Mouse (Mus musculus): ENCODE results near the gene Ldhb. TPM values are rescaled to one million over a fixed set of nuclear protein-coding genes. Genes with fewer than 3 reads are reported as not detected.
"Not testable (repeated sequence)": the region's sequence is repeated elsewhere in the genome, so short reads cannot be mapped to it uniquely, and the experiment has no call there.

The Ldhb gene
- total RNA-seq, 2 experiments from 2014 or later: 2,735 to 2,880 TPM

DNA sequence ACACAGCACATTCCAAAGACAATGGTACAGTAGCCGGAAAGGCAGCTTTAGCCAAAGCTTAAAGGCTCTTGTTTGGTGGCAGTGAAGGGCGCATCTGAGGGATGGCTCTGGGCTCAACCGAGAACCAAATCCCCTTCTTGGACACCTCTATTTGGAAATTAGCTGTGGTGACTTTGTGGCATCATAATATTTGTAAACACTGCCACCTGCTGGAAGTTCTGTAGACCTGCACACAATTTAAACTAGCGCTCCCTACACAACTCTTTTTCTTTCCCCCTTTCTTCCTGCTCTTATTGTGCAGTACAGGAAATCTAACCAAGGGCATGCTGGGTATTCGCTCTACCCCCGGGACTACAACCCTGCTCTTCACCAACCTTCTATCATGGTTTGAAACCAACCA, 11.4 kb upstream of the Ldhb start:
- intact Hi-C loops (cut with DNase I): loop anchor here (2.0 to 5.0 kb wide), 3 partner anchors 42 to 172 kb away; partner anchors contain the start of gene Pyroxd1
- DNase-seq: no peak

DNA sequence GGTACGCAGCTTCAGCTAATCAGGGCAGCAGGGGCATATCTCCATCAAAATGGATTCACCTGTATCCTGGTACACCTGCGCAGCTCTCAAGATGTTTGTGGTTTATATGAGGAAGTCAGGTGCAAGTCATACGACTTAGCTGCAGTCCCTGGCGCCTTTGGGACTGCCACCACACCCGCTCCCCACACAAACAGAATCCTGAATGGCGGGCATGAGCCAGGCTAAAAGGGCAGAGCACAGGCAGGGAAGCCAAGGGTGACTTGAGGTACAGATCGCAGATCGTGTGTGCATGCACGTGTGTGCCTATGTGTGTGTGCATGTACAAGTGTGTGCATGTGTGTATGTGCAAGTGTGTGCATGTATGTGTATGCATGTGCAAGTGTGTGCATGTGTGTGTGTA, 7.6 kb upstream of the Ldhb start:
- DNase-seq: not testable (repeated sequence)
- intact Hi-C loops (cut with DNase I): loop anchor here (5.0 kb wide), 1 partner anchor 168 kb away; the partner anchor contains the start of gene Pyroxd1

DNA sequence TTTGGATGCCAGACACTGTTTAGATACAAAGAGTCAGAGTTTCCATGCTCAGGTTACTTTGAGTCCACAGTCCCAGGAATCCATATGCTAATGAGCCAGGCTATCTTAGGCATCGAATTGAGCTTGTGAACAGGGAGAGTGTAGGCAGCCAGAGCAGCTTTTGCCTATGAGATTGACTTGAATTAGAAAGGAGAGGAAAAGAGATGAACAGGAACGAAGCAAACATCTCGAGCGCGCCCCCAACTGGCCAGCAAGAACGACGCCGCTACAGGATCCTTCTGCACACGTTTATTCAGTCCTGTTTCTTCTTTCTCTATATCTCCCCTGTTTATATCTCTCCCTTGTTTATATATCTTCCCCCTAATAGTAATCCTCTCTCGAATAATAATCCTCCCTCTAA, 7.2 kb upstream of the Ldhb start:
- DNase-seq: peak in 1 of 2 experiments; percentile 59
- intact Hi-C loops (cut with DNase I): loop anchor here (5.0 kb wide), 2 partner anchors 128 to 168 kb away; partner anchors contain the start of genes Golt1b, Pyroxd1 and Recql

DNA sequence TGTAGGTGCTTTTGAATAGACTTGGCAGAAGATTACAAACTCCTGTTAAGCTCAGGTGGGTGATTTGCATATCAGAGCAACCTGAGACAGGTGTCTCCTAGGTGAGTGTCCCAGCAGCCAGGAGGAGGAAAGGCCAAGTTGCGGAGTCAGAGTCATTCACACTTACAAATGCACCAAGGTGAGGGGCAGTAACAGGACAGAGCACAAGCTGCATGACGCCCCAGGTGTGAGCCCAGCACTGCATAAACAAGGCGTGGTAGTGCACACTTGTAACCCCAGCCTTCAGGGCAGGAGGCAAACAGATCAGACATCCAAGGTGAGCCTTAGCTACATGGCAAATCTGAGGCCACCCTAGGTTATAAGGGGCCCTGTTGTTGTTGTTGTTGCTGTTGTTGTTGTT, 5.1 kb upstream of the Ldhb start:
- no peak for DNase-seq
- intact Hi-C loops (cut with DNase I): loop anchor here (5.0 kb wide), 1 partner anchor 126 kb away; the partner anchor contains the start of genes Golt1b and Recql

DNA sequence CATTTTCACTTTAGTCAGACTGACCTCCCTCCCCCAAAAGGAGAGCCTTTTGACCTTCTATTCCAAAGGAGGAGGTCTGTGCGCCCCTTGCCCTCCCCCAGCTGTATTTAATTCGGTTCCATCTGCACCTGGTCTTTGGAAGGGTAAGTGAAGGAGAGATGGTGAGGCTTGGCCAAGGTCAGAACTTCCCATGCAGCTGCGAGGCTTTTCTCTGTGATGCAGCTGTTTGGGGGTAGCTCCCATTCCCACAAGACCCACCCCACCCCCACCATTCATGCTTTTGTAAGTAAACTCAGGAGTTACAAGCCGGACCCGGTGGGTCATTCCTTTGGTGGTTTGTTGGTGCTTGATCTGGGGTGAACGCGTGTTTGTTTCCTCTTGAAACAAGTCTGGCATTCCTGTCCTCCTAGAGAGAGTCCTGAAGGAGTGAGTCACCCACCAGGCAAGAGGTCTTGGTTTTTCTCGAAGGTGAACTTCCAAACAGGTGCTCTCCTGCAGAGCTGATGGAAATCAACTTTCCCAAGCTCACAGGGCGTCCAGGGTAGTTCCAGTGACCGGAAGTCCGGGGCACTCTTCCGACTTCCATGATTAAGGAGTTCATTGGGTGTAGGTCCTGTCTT, 3.9 kb upstream of the Ldhb start:
- DNase-seq: no peak
- intact Hi-C loops (cut with DNase I): loop anchor here (5.0 kb wide), 1 partner anchor 124 kb away; the partner anchor contains the start of genes Golt1b and Recql

DNA sequence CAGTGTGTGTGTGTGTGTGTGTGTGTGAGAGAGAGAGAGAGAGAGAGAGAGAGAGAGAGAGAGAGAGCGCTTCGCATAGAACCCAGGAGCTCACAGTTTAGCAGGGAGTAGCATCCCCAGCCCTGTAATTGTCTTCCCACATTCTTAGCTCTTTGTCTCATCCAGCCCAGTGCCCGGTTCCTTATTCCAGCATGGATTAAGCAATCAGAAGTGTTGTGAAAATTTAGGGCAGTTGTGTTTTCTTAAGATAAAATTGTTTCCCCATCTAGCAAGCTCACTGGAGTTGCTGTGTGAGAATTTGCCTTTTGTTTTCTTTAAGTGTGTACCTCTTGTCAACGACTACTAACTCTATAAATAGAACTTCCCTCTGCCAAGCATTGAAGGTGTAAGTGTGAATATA, 906 bp upstream of the Ldhb start:
- DNase-seq: no peak
- intact Hi-C loops (cut with DNase I): no loop called here

DNA sequence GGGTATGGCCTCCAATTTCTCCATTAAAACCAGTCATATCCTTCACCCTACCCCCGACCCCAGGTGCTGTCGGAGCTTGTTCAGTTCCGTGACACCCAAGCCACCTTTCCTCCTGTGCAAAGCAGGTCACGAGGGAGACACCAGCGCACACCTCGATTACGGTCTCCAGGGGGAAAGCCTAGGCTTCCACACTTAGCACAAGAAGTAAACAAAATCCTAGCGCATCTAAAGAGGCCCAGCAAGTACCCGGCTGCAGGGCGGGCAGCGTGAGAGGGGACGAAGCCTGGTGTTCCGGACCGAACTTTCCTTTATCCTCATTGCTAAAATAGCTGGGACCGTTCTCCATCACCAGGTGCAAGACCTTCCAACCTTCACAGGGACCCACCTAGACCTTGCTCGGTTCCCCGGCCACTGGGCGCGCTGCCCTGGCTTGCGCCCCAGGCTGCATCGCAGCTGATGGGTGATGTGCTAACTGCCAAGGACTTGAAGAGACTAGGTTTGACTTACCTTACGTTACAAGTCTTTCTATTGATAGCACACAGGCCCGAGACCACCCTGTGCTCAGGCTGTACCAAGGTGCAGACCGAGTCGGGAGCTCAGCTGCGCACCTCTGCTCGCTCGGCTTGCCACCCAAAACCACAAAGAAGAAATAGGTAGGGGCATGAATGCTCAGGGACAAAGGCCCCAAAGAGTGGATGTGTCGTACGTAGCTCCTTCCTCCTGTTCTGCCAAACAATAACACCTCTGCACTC, 548 bp downstream of the Ldhb start:
- DNase-seq: peak; percentile 29 to 40
- intact Hi-C loops (cut with DNase I): loop anchor here (2.0 kb wide), 1 partner anchor 20 kb away; no protein-coding TSS in a partner anchor

DNA sequence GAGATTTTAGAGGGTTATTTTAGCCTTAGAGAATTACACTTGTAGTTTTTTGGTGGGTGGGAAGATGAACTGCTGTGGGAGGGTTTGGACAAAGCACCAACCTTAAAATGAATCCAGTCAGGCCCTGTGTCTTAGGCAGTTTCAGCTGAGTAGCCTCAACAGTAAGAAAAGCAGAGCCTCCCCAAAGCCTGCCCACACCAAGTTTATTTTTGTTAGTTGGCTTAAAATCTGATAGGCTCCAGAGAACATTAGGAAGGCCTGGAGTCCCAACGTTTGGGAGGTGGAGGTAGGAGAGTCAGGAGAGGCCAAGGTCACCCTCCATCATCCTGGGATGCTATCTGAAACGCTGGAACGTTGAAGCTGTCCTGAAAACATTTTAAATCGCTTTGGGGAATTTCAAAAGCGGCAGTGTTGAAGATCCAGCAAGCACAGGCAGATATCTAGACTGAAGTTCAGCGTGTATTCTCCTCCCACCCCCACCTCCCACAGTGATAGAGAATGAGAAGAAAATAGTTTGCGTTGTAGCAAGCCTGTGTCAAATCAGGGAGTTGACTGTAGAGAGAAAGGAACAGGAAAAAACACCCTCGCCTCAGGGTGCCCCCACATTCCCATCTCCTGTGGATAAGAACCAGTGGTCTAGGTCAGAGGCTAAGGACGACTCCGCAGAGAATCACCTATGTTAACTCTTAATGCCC, 1.3 kb downstream of the Ldhb start:
- intact Hi-C loops (cut with DNase I): loop anchor here (2.0 kb wide), 1 partner anchor 20 kb away; no protein-coding TSS in a partner anchor
- DNase-seq: no peak

DNA sequence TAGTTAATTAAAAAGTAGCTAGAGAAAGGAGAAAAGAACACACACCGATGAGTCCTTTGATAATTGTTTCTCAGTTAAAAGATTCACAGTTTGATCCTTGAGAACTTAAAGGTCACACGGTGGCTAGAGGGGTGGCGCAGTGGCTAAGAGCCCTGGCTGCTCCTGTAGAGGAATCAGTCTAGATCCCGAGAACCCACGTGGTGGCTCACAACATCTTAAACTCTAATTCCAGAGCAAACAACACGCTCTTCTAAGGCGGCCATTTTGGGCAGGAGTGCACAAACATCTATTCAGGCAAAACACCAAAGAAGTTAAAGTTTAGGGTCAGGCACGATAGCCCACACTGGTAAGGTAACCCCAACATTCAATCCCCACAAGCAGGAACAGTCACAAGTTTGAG, 4.2 kb downstream of the Ldhb start:
- intact Hi-C loops (cut with DNase I): no loop called here
- DNase-seq: no peak

DNA sequence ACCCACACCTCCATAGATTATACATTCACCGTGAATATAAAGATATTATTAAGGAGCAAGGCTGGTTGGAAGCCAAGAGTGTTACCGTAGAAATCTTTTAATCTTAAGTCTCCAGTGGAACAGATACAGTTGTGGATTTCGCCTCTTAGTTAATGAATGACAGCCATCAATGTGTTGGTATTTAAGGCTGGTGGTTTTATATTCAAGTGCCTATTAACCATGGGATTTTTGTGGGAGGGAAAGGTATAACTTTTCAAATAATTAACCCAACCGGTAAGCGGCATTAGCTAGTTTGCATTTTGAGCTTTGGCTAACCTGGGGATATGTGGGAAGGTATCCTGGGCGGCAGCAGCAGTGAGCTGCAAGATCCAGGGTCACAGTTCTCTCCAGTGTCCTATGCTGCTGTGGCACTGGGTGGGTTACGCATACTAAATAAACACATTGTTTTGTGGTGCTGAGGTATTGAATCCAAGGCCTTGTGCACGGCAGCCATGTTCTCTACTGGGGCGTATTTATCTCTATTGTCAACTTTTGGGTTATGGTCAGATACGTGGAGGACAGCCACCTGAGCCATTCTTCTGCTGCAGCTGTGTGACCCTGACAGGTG, 5.1 kb downstream of the Ldhb start:
- intact Hi-C loops (cut with DNase I): no loop called here
- no peak for DNase-seq

DNA sequence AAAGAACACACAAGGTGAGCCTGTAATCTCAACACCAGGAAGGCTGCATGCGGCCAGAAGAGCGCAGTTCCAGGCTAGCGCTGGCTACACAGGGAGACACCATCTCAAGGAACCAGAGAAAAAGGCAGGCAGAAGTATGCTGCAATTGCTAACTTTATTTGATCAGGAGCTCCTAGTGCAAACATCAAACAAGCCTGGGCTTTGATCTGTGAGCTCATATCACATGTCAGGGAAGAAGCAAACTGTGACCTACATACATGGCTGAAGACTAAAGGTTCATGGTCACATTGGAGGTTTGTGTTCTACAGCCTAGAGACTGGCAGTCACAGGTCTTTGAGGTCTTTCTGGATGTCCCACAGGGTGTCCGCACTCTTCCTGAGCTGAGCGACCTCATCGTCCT, 17.6 kb downstream of the Ldhb start:
- DNase-seq; intact Hi-C loops (cut with DNase I): not testable (repeated sequence)

DNA sequence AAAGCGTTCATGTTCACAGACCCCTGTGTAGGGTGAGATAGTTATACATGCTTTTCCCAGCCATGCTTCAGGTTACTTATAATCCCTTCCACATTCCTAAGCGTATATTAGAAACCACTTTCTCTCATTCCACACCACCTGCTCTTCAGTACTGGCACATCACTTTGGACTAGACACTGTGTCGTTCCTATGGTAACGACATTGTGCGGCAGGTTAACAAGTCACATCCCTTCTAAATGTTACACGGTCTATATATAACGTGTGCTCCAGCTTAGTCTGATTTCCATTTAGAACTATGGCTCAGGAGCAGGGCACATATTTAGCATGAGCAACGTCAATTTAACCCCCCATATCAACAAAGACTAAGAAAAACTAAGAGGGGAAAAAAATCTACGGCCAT, 20.1 kb downstream of the Ldhb start:
- no peak for DNase-seq
- intact Hi-C loops (cut with DNase I): loop anchor here (2.0 kb wide), 1 partner anchor 19 kb away; the partner anchor contains the start of gene Ldhb

DNA sequence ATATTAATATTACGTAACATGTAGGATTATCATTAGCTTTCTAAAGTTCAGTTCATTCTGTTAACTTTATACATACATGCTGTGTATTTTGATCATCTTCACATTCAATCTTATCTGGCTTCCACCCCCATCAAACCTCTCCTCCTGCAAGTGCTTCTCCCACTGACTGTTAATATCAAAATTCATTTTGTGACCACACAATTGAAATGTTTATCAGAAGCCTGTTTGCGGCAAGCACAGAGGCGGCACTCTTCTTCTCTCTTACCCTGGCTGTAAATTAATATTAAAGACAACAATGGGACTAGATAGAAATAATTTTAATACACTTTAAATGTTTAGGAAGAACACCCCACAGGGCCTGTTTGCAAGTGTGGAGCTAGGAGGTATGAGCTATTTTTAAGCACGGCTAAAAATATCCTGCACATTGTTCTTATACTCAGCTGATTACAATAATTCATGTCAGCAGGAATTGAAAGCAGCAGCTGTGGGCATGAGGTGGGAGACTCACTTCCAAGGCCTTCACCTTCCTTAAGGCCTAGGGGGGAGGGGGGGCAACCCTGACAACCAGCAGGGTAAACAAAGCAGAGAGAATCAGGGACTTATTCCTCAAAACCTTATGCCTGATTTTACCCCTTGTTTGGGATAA, 22.2 kb downstream of the Ldhb start:
- intact Hi-C loops (cut with DNase I): loop anchor here (2.0 kb wide), 1 partner anchor 21 kb away; the partner anchor contains the start of gene Ldhb
- no peak for DNase-seq

DNA sequence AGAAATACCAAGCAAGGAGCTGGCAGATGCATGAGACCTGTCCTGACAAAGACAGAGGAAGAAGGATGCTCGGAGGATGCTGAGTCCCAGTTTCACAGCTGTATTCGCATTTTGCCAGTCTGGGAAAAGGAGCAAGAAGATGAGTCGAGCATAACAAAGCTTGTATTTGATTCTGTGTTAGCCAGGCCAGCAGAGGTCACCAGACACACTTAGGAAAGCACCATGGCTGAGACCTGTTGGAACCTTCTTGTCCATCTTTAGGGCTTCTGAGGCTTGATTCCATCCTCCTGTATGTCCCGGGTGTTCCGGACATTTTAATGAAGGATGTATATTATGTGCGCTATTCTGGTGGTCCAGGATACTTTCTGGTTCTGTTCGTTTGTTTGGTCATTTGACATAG, 30.5 kb downstream of the Ldhb start:
- DNase-seq: no peak
- intact Hi-C loops (cut with DNase I): loop anchor here (2.0 kb wide), 1 partner anchor 42 kb away; no protein-coding TSS in a partner anchor

DNA sequence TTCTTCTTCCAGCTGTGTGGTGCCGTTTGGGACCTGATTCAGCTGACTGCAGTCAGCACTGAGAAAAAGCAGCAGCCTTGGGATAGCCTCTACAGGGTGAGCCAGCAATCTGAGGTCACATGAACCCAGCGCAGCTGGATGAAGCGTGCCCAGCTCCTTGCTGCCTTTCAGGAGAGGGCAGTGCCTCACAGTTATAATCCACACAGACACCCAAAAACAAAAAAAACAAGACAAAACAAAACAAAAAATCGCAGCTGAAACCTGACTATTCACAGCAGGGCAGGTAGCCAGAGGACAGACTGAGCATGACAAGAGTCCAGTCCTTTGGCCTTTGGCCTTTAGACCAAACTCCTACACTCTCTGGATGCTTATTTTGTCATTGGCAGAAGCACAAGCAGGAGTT, 35.0 kb downstream of the Ldhb start, which contains the start of gene Gys2:
Gene Gys2 (minus strand): TSS at position 309 of the 403 bp plus-strand sequence.
- intact Hi-C loops (cut with DNase I): no loop called here
- DNase-seq: no peak

DNA sequence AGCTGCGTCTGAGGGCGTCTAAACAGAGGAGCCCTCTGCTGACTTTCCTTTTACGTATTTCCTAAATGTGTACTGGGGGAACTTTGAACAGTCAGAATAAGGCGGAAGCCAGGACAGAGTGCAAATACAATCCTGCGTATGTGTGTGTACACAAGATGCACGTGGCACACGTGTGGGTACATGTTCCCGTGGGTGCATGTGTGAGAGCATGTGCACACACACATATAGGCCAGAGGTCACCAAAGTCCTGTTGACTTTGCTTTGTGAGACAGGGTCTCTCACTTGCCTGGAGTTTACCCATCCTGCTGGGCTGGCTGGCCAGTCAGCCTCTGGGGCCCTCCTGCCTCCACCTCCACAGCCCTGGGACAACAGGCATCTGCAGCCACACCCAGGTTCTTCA, 36.6 kb downstream of the Ldhb start:
- intact Hi-C loops (cut with DNase I): no loop called here
- DNase-seq: no peak

DNA sequence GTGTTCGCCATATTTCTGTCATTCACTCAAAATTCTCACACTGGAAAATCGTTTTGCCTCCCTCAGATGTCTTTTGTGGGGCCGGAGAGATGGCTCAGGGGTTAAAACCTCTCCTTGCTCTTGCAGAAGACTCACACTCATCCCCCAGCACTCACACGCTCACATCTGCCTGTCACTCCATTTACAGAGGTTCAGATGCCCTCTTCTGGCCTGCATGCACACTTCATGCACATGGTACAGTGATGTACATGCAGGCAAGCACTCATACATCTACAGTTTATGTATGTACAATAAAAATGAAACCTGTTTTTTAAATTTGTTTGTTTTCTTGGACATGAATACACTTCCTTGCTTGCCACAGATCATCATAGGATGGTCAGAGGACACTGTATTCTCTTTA, 38.2 kb downstream of the Ldhb start:
- intact Hi-C loops (cut with DNase I): no loop called here
- no peak for DNase-seq

DNA sequence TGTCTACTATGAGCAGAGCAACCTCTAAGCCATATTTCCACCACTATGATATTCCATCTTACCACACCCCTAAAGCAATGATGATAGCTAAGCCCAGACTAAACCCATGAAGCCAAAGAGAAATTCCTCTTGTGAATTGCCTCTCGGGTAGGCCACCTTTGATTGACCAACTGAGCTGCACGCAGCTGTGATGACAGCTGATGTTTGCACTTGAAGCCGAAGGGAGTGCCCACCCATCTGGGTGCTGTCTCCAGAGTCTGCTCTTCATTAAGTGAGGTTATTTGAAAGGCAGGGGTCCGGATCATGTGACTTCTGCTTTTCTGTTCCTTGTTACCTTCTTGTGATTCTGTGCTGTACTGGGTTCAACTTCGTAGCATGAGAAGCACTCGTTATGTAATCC, 45.6 kb downstream of the Ldhb start:
- intact Hi-C loops (cut with DNase I): no loop called here
- DNase-seq: no peak

DNA sequence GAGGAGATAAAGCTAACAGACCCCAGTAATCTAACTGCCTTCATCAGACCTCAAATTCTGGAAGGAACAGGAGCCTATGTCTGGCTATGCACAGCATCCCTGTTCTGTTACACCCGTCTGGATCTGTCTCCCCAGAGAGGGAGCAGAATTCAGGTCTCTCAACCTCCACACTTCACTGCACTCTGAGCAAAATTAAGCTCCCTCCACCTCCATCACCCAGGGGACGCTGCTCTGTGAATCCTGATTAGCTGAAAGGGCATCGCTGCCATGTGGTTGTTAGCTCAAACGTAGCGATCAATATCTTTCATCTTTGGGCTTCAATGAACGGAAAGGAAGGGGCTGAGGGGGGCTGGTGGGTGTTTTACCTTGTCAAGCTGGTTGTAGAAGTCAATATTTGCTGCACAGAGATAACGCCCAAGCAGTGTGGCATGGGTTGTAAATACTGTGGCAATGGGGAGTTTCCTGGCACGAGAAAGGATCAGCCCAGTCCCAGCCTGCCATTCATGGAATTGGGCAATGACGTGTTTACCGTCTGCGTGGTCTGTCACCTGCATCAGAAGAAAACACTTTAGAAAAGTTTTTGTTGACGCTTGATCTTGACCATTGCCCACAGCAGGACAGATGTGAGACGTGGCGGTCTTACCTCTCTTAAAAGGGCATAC, 48.6 kb downstream of the Ldhb start:
- DNase-seq: no peak
- intact Hi-C loops (cut with DNase I): no loop called here
